Mouse (Mus musculus) myocyte (in vitro differentiated cells): ENCODE results near the gene Ptprj. TPM values are rescaled to one million over a fixed set of nuclear protein-coding genes. Genes with fewer than 3 reads are reported as not detected.
"Not testable (repeated sequence)": the region's sequence is repeated elsewhere in the genome, so short reads cannot be mapped to it uniquely, and the experiment has no call there.

Experiments
- H3K27me3 ChIP-seq: one replicate; pipeline ENCODE4 v1.6.1; 2011; ENCODE audit not compliant: control insufficient read depth, insufficient read depth, insufficient read length
- H3K36me3 ChIP-seq: one replicate; pipeline ENCODE4 v1.6.1; 2011; ENCODE audit not compliant: control insufficient read depth, insufficient read depth
- H3K4me2 ChIP-seq: one replicate; pipeline ENCODE4 v1.6.1; 2011; ENCODE audit warnings: low read depth, control low read depth
- H3K4me3 ChIP-seq: one replicate; pipeline ENCODE4 v1.5.1; 2011; ENCODE audit warnings: mild to moderate bottlenecking, control low read depth, moderate library complexity
- H3K79me2 ChIP-seq: one replicate; pipeline ENCODE4 v1.6.1; 2011; ENCODE audit not compliant: control insufficient read depth, insufficient read depth
- H3ac ChIP-seq: one replicate; pipeline ENCODE4 v1.6.1; 2011; ENCODE audit not compliant: control insufficient read depth, insufficient read length
- E2F4 ChIP-seq: IDR thresholded peaks from one replicate; pipeline ENCODE4 v1.6.1; 2011; ENCODE audit warnings: mild to moderate bottlenecking, control low read depth, moderate library complexity; ENCODE audit not compliant: insufficient read depth
- MAX ChIP-seq: IDR thresholded peaks from one replicate; pipeline ENCODE4 v1.6.1; 2011; ENCODE audit warnings: low read depth, mild to moderate bottlenecking, control low read depth
- POLR2A ChIP-seq: IDR thresholded peaks from one replicate; pipeline ENCODE4 v1.6.1; 2011; ENCODE audit warnings: low read depth, mild to moderate bottlenecking, control low read depth, moderate library complexity; ENCODE audit not compliant: insufficient read length
- POLR2AphosphoS2 ChIP-seq: IDR thresholded peaks from one replicate; pipeline ENCODE4 v1.6.1; 2011; ENCODE audit warnings: low read depth, control low read depth; ENCODE audit not compliant: insufficient read length
- REST ChIP-seq: IDR thresholded peaks from one replicate; pipeline ENCODE4 v1.6.1; 2011; ENCODE audit warnings: mild to moderate bottlenecking, control low read depth, moderate library complexity; ENCODE audit not compliant: insufficient read depth, insufficient read length
- SRF ChIP-seq: IDR thresholded peaks from one replicate; pipeline ENCODE4 v1.6.1; 2011; ENCODE audit warnings: low read depth; ENCODE audit not compliant: control insufficient read depth, insufficient read length
- TCF12 ChIP-seq: IDR thresholded peaks from one replicate; pipeline ENCODE4 v1.6.1; 2011; ENCODE audit warnings: mild to moderate bottlenecking, control low read depth; ENCODE audit not compliant: poor library complexity, insufficient read depth, severe bottlenecking
- polyA plus RNA-seq: library from polyadenylated mRNA; unstranded; fragments of >200 nt; fragmentation: generic; extraction: Trizol; gene quantifications from one replicate; pipeline ENCODE4 v1.2.1, GENCODE M21; 2012; ENCODE audit warnings: missing spikeins

The Ptprj gene
- polyA plus RNA-seq, 1 experiment, result 1.6 TPM

DNA sequence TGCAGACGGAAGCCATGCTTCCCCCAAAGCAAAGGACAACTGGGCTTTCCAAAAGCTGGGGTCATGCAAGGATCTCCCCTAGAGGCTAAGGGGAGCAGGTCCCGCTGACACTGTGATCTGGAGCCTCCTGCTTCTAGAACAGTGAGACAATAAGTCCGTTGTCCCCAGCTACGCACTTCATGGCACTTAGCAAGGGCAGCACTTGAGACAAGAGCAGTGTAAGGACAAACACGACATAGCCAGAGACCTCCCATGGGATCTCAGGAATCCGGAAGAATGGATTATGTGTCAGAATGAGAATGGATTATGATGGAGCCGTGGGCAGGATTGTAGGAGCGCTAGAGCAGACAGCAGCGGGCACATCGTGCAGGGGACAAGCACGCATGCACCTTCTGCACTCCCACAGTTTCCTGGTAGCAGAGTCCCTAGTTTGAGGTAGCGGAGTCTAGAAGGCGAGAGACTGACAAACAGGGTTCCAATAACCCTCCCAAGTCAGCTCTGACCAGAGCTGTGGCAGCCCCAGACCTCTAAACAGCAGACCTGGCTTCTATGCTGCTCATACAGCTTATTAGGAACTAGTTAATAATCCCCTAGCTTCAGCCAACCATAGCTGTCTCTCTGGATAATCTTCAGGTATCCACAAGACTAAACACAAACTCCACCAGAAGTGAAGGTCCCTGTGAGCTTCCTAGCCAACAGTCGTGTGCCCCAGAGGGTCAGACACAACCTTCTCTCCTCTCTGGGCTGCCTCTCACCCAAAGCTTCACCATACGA lies 131.3 kb downstream of the Ptprj start:
- Histone ChIP-seq H3K79me2 (no peaks in the 10 kb centered on the region), H3K27me3 (no peaks in the 10 kb centered on the region), H3K36me3 (no peaks in the 10 kb centered on the region), H3ac (no peak overlapping the region), H3K4me2 (no peak overlapping the region), H3K4me3 (no peak overlapping the region)
- no peak for TF ChIP-seq POLR2A
- TF ChIP-seq POLR2AphosphoS2, result no peak
- no peak for TF ChIP-seq SRF
- TF ChIP-seq E2F4, result no peak
- no peak for TF ChIP-seq REST
- no peak for TF ChIP-seq TCF12

DNA sequence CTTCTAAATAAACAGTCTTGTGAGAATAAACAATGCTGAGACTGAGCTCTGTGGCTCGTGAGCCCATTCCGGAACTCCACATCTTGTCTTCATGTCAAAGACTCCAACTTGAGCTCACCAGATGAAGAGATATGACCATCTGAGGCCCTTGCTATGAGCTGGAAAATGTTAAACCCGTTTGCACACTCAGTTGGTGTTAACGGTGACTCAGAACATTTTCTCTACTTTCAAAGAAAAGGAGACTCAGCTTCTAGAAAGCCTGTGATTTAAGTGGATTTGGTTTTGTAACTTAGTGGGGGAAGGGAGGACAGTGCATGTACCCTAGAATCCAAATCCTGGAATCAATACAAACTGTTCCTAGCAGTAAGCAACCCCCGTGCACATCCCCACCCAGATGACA lies 136.6 kb downstream of the Ptprj start:
- Histone ChIP-seq H3ac (no peak overlapping the region), H3K27me3 (no peaks in the 10 kb centered on the region), H3K36me3 (no peaks in the 10 kb centered on the region), H3K4me3 (no peak overlapping the region), H3K79me2 (no peaks in the 10 kb centered on the region), H3K4me2 (no peak overlapping the region)
- TF ChIP-seq SRF (no peak), MAX (no peak), REST (no peak)

DNA sequence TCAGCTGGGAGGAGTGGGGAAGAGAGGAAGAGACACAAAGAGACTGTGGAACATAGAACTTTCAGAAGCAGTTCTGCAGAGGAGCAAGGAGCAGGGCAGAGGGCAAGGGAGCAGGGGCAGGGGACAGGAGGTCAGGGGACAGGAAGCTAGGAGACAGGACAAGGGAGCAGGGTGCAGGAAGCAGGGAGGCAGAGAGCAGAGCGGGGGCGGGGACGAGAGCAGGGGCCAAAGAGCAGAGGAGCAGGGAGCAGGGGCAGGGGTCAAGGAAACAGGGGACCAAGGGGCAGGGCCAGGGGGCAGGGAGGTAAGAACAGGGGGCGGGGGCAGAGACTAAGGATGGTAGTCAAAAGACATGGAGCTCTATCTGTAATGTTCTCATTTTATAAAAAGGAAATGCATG lies 138.6 kb downstream of the Ptprj start:
- H3K4me2 ChIP-seq, H3K36me3 ChIP-seq, H3ac ChIP-seq, H3K27me3 ChIP-seq, H3K79me2 ChIP-seq, H3K4me3 ChIP-seq: not testable (repeated sequence)

DNA sequence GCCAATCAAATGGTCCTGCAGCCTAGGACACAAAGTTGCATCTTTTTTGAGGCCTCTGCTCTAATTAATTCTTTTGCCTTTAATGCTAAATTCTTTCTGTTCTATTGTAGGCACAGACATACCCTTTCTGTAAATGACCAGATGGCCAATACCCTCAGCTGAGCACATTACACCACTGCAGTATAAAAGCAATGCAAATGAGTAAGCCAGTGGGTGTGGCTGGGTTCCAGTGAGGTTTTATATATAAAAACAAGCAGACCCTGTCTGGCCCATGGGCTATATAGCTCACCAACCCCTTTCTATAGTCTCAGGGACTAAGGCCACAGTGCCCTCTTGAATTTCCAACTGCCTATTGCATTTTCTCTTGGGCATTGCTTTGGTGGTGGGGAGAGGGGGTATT lies 140.3 kb downstream of the Ptprj start:
- H3K79me2 ChIP-seq, H3K4me2 ChIP-seq, H3K27me3 ChIP-seq, H3K4me3 ChIP-seq, H3ac ChIP-seq, H3K36me3 ChIP-seq: not testable (repeated sequence)

DNA sequence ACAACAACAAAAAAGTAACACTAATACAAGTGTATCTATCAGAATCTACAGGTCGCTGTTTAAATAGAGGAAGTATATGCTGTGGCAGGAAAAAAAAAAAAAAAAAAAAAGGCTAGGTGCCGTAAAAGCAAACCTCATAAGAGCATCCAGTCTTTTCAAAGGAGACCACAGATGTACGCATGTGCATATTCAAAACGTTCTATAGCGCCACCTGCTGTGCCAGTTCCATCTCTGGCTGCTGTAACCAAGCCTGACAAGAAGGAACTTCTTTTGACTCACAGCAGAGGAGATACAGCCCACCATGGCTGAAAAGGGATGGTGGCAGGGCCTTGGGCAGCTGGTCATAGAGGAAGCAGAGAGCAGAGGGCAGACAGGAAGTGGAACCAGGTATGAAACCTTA lies 143.0 kb downstream of the Ptprj start:
- H3K4me3 ChIP-seq, H3ac ChIP-seq, H3K4me2 ChIP-seq, H3K36me3 ChIP-seq, H3K27me3 ChIP-seq, H3K79me2 ChIP-seq: not testable (repeated sequence)

DNA sequence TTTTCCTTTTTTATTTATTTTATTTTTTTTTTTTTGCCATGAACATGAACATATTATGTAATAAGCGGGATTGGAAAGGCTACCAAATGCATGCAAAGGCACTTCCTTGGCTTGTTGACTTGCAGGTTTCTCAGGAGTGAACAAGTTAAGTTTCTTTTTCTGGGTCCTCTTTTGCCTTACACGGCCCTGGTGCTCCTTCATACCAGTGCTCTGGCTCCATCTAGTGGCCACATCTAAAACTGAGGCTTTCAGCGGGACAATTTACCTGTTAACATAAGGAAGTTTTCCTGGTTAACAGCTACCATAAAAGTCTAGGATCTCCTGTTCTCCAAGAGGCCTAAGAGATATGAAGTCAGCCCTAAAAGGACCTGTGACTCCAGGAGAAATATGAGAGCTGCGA lies 150.7 kb downstream of the Ptprj start:
- H3ac ChIP-seq, H3K27me3 ChIP-seq, H3K79me2 ChIP-seq, H3K4me3 ChIP-seq, H3K36me3 ChIP-seq, H3K4me2 ChIP-seq: not testable (repeated sequence)

DNA sequence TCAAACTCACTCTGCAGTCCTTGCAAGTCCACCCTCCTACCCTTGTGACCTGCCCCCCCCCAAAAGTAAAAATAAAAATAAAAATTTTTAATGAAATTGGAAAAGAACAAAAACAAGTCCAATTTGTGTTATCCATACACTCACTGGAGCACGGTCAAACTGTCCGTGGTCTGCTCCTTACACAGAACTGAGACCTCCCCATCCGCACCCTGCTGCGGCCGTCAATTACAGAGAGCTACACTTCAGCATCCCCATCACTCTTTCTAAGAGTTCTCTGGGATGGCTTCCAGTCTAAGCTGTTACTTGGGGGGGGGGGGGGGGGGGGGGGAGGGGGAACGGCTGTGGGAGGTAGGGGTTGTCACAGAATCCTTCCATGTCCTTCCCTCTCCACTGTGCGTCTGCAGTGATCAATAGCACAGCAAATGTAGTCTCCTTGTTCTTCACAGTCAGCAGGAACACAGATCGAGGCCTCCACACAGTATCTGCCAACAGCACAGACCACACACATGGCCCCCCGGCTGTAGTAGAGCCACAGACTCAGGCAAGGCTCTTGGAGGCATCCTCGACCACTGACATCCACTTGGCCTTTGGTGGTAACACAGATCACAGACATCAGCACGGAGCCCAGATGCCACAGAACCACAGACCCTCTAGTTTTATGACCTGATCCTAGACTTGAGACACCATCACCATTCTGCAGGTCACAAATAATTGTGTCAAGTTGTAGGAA lies 151.3 kb downstream of the Ptprj start:
- not testable (repeated sequence) for H3K27me3 ChIP-seq, H3ac ChIP-seq, H3K4me2 ChIP-seq, H3K4me3 ChIP-seq, H3K79me2 ChIP-seq, H3K36me3 ChIP-seq

DNA sequence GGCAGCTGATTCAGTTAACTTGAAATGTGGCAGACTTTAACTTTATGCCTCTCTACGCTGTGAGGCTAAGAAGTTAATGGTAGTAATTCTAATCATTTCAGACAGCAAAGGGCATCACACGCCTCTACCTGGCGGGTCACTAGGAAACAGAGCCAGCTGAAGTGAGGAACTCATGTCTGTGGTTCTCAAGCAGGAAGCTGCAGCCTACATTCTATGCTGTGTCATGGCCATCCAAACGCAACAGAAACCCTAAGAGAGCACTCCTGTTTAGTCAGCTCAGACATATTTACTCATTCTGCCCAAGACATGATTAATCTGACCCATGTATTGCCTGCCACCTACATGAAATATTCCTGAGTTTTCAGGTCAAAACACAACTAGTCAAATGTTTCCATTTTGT lies 155.5 kb downstream of the Ptprj start:
- not testable (repeated sequence) for H3K4me2 ChIP-seq, H3K36me3 ChIP-seq, H3K4me3 ChIP-seq, H3ac ChIP-seq, H3K79me2 ChIP-seq, H3K27me3 ChIP-seq

DNA sequence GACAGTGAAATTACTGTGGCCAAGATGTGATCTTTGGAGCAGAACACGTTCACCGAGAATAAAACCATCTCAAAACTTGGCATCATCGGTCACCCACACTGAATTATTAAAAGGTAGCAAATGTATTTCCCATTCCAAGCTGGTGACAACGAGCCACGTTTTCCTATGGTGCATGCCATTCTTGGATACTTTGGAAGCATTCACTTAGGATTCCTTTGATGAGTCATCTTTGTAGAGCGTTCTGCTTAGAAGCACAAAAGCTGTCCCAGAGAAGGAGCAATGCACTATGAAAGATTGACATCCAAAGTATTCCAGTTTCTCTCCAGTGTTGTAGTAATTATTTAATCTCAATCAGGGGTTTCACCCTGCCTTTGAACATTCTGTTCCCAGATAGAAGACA lies 158.2 kb downstream of the Ptprj start:
- not testable (repeated sequence) for H3K27me3 ChIP-seq, H3K79me2 ChIP-seq, H3K4me3 ChIP-seq, H3K36me3 ChIP-seq, H3K4me2 ChIP-seq, H3ac ChIP-seq

DNA sequence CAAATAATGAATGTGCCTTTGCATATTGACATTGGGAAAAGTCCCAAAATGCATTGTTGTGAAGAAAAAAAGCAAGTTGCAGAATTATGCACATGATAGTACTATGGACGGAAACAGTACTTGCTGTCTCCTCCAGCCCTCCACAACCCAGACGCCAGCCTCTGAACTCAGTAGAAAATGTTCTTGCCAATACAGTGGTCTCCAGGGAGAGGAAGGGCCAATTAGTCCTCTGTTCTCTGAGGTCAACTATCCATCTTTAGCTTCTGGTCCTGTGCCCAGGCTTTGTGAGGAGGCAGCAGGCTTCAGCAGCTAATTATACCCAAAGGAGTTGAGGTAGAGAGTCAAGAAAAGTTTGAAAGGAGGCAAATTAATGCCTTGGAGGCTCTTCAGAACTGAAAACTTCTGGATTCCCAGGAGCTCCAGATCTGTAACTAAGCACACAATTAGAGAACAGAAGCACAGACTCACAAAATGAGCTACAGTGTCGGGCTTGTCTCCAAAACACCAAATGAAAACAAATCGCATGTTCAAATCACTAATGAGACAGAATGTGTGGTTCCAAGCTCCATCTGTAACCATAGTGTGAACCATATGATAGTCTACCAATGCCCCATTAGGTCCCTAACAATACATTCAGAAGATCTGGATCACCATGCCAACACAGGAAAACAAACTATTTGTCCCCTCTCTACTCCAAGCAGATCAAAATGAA lies 166.2 kb downstream of the Ptprj start:
- not testable (repeated sequence) for H3ac ChIP-seq, H3K79me2 ChIP-seq, H3K36me3 ChIP-seq, H3K4me3 ChIP-seq, H3K27me3 ChIP-seq, H3K4me2 ChIP-seq

DNA sequence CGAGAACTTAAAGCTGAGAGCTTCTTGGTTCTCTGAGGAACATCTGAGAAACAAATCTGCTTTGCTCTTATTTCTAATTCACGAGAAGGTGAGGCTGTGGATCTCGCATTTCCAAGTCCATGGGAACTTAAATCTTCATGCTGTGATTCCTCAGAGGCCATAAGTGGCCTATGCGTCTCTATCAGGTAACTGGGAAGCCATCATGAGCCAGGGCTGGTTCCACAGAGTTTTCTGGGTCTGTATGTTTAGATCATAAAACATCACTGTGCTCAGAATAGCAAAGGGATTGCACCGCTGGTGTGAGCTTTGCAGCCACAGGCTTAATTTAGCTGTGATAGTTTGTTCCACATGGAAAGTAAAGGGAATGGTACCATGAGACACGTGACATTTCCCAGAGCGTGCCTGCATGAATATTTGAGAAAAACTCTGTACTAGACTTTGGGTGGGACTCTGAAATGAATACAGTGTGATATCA lies 181.8 kb downstream of the Ptprj start, which contains the start of gene Olfr1274-ps:
Gene Olfr1274-ps, plus strand, starts transcription at position 51 of the 475 bp plus-strand sequence.
- H3K36me3 ChIP-seq, H3K27me3 ChIP-seq, H3K4me2 ChIP-seq, H3K4me3 ChIP-seq, H3ac ChIP-seq, H3K79me2 ChIP-seq: not testable (repeated sequence)
